Mouse (Mus musculus): ENCODE data around the gene Pde7b. TPM values are rescaled to one million over a fixed set of nuclear protein-coding genes. Genes with fewer than 3 reads are reported as not detected.
A peak's percentile ranks its signal among the peaks of the same experiment; 100 is the strongest.
"Not testable (repeated sequence)": the region's sequence is repeated elsewhere in the genome, so short reads cannot be mapped to it uniquely, and the experiment has no call there.

Pde7b gene
- total RNA-seq, 1 experiment from 2014 or later: 1.6 TPM

DNA sequence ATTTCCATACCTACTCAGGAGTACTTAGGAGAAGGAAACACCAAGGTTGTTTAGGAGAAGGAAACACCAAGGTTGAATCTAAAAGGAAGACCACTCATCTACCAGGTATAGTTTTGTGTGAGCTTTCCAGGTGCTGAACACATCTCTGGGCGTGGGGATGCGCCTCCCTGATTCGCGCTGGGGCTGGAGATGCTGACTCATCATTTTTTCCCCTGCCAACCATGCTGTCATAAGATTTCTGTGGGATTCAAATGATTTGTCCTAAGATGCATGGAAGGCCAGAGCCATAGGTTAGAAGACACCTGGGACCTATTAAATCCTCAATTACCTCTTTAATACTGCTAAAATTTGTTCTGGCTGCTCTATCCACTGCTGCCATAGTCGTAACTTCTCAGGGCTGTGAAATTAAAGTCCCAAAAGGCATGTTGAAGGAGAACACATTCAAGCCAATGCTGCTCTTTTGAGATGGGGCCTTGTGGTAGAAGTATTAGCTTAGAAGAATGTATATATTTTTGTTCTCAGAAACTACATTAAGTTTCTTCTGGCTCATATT, 157.1 kb downstream of the Pde7b start:
- no peak for ATAC-seq (replicated peaks; ENCODE audit: low read depth, poor library complexity, severe bottlenecking)

- ATAC-seq (replicated peaks; ENCODE audit: low read depth, poor library complexity, severe bottlenecking): no peak
Observed at GRCm38 (mm10) chr10:20556477-20556876, 168.4 kb downstream of the Pde7b start.

DNA sequence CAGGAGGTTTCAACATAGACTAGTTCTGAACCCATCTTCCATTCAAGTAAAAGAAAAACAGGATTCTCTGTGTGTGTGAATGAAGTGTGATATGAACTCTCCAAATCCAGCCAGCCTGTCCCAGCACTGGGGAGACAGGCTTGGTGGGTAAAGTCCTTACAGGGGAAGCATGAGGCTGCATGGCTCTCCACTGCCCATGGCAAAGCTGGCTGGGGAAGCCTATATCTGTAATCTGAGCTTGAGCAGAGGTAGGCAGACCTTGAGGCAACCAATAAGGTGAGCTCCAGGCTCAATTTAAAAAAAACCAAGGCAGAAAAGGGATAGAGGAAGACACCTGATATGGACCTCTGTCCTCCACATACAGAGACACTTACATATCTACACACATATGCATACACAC, 173.5 kb downstream of the Pde7b start:
- no peak for ATAC-seq (replicated peaks; ENCODE audit: low read depth, poor library complexity, severe bottlenecking)

DNA sequence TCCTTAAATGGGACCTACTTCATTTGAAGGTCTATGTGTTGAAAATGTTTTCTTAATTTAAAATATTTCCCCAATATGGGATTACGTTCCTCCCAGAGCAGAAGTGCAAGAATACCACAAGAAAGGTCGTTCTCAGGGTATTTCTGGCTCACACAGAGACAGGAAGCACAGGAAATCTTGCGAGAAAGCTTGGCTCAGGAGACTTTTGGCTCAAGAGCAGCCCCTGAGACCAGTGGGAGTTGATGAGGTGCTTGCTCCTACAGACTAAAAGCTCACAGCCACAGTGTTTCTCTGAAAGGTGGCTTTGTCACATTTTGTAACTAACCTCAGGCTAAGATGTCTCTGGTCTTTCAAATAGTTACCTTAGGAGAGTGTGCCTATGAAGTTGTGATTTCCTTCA, 174.1 kb downstream of the Pde7b start:
- ATAC-seq (replicated peaks; ENCODE audit: low read depth, poor library complexity, severe bottlenecking): no peak

DNA sequence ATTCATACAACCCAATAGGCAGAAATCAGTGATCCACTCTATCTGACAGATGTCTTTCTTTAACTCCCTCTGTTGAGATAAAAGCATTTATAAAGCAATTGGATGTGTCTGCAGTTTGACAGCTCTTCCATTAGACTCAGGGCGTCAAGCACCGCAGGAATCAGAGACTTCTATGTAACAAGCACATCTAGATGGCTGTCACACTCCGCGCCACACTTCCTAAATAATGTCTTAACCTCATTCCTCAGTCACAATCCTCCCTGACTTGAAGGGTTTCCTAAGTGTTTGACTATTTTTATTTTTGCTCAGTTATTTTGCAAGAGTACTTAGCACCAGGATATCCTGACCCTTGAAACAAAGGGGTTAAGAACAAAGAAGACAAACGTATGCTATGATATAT, 174.7 kb downstream of the Pde7b start:
- no peak for ATAC-seq (replicated peaks; ENCODE audit: low read depth, poor library complexity, severe bottlenecking)

- ATAC-seq (replicated peaks; ENCODE audit: low read depth, poor library complexity, severe bottlenecking): no peak
Observed at GRCm38 (mm10) chr10:20548833-20549710, 175.8 kb downstream of the Pde7b start.

- ATAC-seq (replicated peaks; ENCODE audit: low read depth, poor library complexity, severe bottlenecking): peak; percentile 90
Observed at GRCm38 (mm10) chr10:20547951-20548551, 176.8 kb downstream of the Pde7b start.

GRCm38 (mm10) chr10:20543121-20543520, 181.8 kb downstream of the Pde7b start:
- ATAC-seq (replicated peaks; ENCODE audit: low read depth, poor library complexity, severe bottlenecking): no peak

GRCm38 (mm10) chr10:20533811-20534210, 191.1 kb downstream of the Pde7b start:
- ATAC-seq (replicated peaks; ENCODE audit: low read depth, poor library complexity, severe bottlenecking): no peak

GRCm38 (mm10) chr10:20531921-20532320, 193.0 kb downstream of the Pde7b start:
- ATAC-seq (replicated peaks; ENCODE audit: low read depth, poor library complexity, severe bottlenecking): peak; percentile 82

DNA sequence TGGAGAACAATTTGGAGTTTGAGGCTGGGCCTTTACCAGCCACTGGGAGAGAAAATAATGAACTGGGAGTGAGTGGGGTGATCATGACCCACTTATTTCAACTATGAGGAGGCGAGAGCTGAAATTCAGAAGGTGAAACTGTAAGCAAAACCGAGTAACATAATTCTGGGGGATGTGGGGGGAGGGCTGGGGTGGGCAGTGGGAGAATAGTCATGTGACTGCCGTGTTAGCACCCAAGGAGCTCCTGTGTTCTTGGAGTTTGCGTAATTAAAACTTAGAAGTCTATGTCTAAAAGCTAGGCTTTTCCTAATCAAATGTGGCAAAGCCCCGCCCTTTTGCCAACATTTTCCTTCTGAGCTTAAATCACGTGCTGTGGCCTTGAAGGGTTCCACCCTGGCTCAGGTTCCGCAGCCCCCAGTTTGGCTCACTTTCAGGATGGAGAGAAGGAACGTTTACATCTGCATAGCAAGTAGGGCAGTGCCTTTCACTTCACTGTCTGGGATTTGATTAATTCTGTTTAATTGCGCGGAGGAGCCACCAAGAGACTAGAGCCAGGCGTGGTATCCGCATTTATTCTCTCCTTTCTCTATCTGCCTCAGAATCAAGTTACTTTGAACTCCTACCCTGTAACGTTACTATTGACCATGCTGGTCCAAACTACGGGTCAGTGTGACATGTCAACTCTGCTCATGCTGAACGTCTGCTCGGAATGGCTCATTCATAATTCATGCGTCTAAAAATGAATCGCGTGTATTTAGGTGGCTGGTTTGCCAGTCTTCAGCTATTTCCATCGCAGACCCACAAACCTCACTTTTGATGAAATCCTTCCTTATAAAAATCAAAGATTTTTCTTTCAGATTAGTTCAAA, 196.1 kb downstream of the Pde7b start:
- no peak for ATAC-seq (replicated peaks; ENCODE audit: low read depth, poor library complexity, severe bottlenecking)

- ATAC-seq (replicated peaks; ENCODE audit: low read depth, poor library complexity, severe bottlenecking): no peak
Observed at GRCm38 (mm10) chr10:20527737-20528136, 197.1 kb downstream of the Pde7b start.

DNA sequence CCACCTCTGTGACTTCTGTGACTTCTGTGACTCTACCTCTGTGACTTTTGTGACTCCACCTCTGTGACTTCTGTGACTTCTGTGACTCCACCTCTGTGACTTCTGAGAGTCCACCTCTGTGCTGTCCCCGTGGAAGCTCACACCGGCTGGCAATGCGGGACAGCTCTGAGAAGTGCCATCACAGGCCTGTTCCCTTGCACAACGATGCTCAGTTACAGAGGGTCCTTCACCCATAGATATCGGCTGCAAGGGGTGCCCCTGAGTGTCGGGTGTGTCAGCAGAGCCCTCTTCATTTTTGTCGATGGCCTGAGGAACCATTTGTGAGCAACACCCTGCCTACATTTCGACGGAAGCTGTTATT, 206.4 kb downstream of the Pde7b start:
- peak; percentile 47; the same call in 1 of the 2 replicates for ATAC-seq (replicated peaks; ENCODE audit: low read depth, poor library complexity, severe bottlenecking)

DNA sequence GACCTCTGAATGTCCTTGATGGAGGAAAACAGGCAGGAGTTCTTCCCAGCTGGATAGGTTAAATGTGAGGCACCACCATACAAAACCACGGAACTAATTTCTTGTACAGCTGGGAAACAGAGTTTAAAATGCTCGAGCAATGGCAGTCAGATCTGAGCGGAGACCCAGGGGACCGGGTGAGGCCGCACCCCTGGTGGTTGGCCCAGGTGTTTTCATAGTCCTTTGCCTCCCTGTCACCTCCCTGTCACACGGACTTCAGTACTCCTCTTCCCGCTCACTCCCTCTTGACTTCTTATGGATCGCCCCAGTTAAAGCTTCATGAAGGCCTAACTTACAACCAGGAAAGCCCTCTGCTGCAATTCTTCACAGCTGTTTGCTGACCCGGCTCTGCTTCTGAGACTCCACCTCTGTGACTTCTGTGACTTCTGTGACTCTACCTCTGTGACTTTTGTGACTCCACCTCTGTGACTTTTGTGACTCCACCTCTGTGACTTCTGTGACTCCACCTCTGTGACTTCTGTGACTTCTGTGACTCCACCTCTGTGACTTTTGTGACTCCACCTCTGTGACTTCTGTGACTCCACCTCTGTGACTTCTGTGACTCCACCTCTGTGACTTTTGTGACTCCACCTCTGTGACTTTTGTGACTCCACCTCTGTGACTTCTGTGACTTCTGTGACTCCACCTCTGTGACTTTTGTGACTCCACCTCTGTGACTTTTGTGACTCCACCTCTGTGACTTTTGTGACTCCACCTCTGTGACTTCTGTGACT, 206.9 kb downstream of the Pde7b start:
- ATAC-seq (replicated peaks; ENCODE audit: low read depth, poor library complexity, severe bottlenecking): not testable (repeated sequence)

DNA sequence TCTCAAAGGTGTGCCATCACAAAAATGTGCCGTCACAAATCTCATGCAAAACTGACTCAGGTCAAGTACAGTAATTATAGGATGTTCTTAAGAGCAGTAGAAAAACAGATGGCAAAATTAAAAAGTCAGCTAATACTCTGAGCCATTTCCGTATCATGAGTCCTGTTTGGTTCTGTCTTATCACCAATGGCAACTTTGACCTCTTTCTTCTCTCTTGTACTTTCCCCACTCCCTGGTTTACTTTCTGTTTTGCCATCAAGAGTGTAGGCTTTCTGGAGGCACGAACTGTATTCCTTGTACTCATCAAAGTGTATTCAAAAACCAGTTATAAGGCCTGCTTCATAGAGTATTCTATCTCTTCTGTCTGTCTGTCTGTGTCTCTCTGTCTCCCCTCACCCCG, 211.0 kb downstream of the Pde7b start:
- no peak for ATAC-seq (replicated peaks; ENCODE audit: low read depth, poor library complexity, severe bottlenecking)

- ATAC-seq (replicated peaks; ENCODE audit: low read depth, poor library complexity, severe bottlenecking): no peak
Observed at GRCm38 (mm10) chr10:20513461-20513860, 211.4 kb downstream of the Pde7b start.

DNA sequence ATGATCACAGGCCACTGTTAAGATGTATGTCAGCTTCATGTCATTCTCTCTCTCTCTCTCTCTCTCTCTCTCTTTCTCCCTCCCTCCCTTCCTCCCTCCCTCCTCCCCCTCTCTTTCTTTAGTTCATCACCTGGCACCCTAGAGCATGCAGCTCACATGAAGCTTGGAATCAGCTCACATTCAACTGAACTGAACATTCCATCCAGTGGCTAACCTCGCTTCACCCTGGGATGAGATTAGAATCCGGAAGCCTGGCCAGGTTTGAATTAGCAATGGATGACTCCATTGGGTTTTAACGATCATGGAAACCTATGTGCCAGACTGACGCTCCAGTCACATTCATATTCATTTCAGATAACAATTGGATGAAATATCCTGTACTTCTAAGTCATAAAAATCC, 215.1 kb downstream of the Pde7b start:
- ATAC-seq (replicated peaks; ENCODE audit: low read depth, poor library complexity, severe bottlenecking): no peak

GRCm38 (mm10) chr10:20508497-20508896, 216.4 kb downstream of the Pde7b start:
- no peak for ATAC-seq (replicated peaks; ENCODE audit: low read depth, poor library complexity, severe bottlenecking)

DNA sequence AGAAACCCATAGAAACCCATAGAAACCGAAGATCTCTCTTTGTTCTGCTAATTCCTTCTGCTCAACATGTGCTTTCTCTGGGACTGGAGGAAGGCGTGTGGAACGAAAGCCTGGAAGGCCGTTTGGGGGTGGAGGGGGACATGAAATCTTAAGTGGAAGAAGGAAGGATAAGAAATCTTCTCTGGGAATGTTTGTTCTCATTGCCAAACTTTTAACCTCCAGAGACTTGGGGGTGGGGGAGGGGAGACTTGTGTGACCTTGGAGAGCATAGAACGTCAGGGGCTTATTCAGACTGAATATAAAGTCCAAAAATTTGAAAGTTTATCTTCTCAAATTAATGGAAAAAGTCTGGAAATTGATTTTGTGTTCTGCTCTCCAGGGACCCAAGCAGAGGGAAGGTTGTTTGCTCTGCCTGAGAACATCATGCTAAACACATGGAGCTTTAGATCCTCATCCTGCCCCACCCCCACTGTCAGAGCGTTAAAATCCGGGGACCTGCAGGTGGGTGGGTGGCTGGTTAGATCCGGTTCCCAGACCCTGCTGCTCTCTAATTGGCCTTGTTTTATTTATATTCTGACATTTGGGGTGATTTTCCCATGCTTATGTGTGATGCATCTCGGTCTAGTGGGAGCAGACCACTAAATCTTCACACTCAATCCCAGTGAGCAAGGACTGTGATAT, 217.0 kb downstream of the Pde7b start:
- ATAC-seq (replicated peaks; ENCODE audit: low read depth, poor library complexity, severe bottlenecking): no peak
